Mouse (Mus musculus): ENCODE data around the gene Uqcr10. TPM values are rescaled to one million over a fixed set of nuclear protein-coding genes. Genes with fewer than 3 reads are reported as not detected.

The Uqcr10 gene
- polyA plus RNA-seq, 1 experiment from 2014 or later: 842 TPM

DNA sequence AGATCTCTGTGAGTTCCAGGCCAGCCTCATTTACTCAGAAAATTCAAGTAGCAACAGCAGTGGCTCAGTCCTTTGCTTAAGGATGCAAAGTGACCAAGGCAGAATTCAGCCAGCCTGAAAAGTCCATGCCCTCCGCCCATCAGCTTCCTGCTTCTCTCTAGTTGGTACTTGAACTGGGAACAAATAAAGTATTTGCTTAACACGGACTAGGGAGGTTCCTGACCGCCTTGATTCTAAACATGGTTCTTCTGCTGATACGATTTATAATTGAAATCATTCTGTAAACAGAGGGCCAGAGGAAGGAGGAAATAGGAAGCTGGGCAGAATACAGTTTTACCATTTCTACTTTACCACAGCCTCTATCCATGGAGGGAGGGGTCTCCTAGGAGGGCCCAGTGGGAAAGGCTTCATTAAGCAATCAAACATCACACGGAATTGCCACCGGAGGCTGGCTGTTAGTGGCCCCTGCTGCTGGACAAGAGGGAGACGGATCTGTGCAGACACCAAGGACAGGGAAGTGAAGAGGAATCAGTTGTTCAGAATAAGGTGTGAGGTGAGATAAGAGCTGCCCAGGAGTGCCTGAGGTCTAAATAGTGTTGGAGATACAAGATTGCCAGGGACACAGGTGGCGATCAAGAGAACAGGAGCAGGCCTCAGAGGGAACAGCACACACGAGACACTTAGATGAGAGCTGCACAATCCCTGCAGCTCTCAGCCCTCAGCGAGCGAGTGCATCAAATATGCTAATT is 15.3 kb downstream of the Uqcr10 start:
- ChIA-PET CTCF (interaction anchor here (1.2 kb wide), 1 partner anchor 9 kb away, joined by 4 read pairs; no protein-coding TSS in a partner anchor), POLR2A (interaction anchor here (0.6 to 1.0 kb wide), 2 partner anchors 10 to 108 kb away, joined by 3 read pairs; no protein-coding TSS in a partner anchor)
- no peak for TF ChIP-seq CTCF (IDR thresholded peaks at IDR 0.05)
- DNase-seq (ENCODE audit: low read depth, low spot score) (no peak), ATAC-seq (no peak)
- in situ Hi-C loops (cut with MboI; ENCODE audit: low pct_unique_long_range_greater_than_20kb): no loop called here
- H3K27me3 ChIP-seq: no peaks in the 10 kb centered on the region

DNA sequence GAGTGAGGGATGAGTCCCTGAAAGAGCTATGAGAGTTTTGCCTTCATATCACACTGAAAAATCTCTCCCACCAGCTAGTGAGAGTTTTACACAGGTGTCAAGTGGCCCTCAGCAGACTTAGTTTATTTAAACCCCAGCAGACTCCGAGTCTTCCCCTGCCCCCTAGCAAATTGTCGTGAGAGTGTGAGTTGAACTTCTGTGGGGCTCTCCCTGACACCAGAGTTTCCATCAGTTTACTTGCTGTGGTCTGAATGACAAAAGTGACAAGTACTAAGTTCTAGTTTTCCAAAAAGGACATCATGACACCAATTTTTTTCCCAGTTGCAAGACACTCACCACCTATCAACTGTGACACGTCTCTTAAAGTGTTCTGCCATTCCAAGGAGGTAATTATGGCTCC is 16.3 kb downstream of the Uqcr10 start:
- no peak for ATAC-seq
- no peaks in the 10 kb centered on the region for H3K27me3 ChIP-seq
- in situ Hi-C loops (cut with MboI; ENCODE audit: low pct_unique_long_range_greater_than_20kb): no loop called here
- DNase-seq (ENCODE audit: low read depth, low spot score): no peak
- TF ChIP-seq CTCF (IDR thresholded peaks at IDR 0.05): no peak
- POLR2A ChIA-PET: no interaction called here
- CTCF ChIA-PET: no interaction called here

- POLR2A ChIA-PET: no interaction called here
- no peaks in the 10 kb centered on the region for H3K27me3 ChIP-seq
- in situ Hi-C loops (cut with MboI; ENCODE audit: low pct_unique_long_range_greater_than_20kb): no loop called here
These were observed 17.1 kb downstream of the Uqcr10 start for GRCm38 (mm10) chr11:4687027-4687426.

DNA sequence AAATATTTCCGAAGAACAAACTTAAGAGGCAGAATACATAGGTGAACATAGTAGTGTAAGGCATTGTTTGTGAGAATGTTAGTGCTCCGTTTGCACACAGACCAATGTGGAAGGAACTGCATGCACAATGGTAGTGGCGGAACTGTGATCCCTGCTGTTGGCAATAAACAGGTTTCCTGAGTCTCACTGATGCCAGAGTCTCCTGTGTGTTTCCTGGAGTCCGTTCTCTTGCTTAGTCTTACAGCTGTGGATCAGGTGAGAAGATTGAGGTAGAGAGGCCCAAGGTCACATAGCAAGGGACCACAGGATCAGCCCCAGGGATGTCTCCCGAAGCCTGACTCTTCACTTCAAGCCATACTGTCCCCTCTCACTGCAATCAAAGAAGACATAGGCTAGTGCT is 18.6 kb downstream of the Uqcr10 start:
- ATAC-seq (no peak), DNase-seq (ENCODE audit: low read depth, low spot score) (no peak)
- no peaks in the 10 kb centered on the region for H3K27me3 ChIP-seq
- ChIA-PET CTCF (no interaction called here), POLR2A (interaction anchor here (1.1 kb wide), 1 partner anchor 13 kb away, joined by 3 read pairs; no protein-coding TSS in a partner anchor)
- in situ Hi-C loops (cut with MboI; ENCODE audit: low pct_unique_long_range_greater_than_20kb): no loop called here
- TF ChIP-seq CTCF (IDR thresholded peaks at IDR 0.05): no peak

More at GRCm38 (mm10) chr11:4687027-4687426, 17.1 kb downstream of the Uqcr10 start:
- DNase-seq (ENCODE audit: low read depth, low spot score) (no peak), ATAC-seq (no peak)
- no peak for TF ChIP-seq CTCF (IDR thresholded peaks at IDR 0.05)
- CTCF ChIA-PET: no interaction called here

GRCm38 (mm10) chr11:4685071-4685470 is 19.1 kb downstream of the Uqcr10 start:
- ChIA-PET CTCF (interaction anchor here (1.5 kb wide), 1 partner anchor 12 kb away, joined by 4 read pairs; no protein-coding TSS in a partner anchor), POLR2A (interaction anchor here (0.6 to 1.1 kb wide), 2 partner anchors 14 to 168 kb away, joined by 3 to 6 read pairs; no protein-coding TSS in a partner anchor)
- no peaks in the 10 kb centered on the region for H3K27me3 ChIP-seq
- TF ChIP-seq CTCF (IDR thresholded peaks at IDR 0.05): no peak
- no peak for ATAC-seq
- in situ Hi-C loops (cut with MboI; ENCODE audit: low pct_unique_long_range_greater_than_20kb): no loop called here
- no peak for DNase-seq (ENCODE audit: low read depth, low spot score)

DNA sequence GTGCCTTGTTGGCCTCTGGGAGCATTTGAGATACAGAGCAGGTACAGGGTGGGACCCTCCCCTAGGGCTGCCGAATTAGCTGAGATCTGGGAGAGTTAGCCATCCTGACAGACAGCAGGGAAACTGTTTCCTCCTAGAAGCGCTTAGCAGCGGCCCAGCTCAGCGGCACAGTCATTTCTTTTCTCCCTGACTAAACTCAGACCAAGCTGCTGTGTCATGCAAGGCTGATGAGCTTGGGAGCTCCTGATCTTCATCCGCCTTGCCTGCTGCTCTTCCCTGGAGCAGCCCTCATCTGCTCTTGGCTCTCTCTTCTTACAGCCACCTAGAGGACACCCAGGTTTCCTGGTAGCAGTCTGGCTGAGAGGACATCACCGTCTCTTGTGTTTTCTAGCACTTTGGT is 20.0 kb downstream of the Uqcr10 start:
- ChIA-PET POLR2A (interaction anchor here (0.6 kb wide), 1 partner anchor 167 kb away, joined by 6 read pairs; no protein-coding TSS in a partner anchor), CTCF (interaction anchor here (0.8 to 1.5 kb wide), 2 partner anchors 13 to 182 kb away, joined by 3 to 4 read pairs; no protein-coding TSS in a partner anchor)
- no peaks in the 10 kb centered on the region for H3K27me3 ChIP-seq
- TF ChIP-seq CTCF (IDR thresholded peaks at IDR 0.05): no peak
- in situ Hi-C loops (cut with MboI; ENCODE audit: low pct_unique_long_range_greater_than_20kb): no loop called here
- ATAC-seq: no peak
- DNase-seq (ENCODE audit: low read depth, low spot score): no peak

GRCm38 (mm10) chr11:4683516-4683915 is 20.6 kb downstream of the Uqcr10 start:
- ATAC-seq (no peak), DNase-seq (ENCODE audit: low read depth, low spot score) (no peak)
- ChIA-PET POLR2A (no interaction called here), CTCF (interaction anchor here (0.8 to 1.5 kb wide), 2 partner anchors 14 to 182 kb away, joined by 3 to 4 read pairs; no protein-coding TSS in a partner anchor)
- no peak for TF ChIP-seq CTCF (IDR thresholded peaks at IDR 0.05)
- no peaks in the 10 kb centered on the region for H3K27me3 ChIP-seq
- in situ Hi-C loops (cut with MboI; ENCODE audit: low pct_unique_long_range_greater_than_20kb): no loop called here

DNA sequence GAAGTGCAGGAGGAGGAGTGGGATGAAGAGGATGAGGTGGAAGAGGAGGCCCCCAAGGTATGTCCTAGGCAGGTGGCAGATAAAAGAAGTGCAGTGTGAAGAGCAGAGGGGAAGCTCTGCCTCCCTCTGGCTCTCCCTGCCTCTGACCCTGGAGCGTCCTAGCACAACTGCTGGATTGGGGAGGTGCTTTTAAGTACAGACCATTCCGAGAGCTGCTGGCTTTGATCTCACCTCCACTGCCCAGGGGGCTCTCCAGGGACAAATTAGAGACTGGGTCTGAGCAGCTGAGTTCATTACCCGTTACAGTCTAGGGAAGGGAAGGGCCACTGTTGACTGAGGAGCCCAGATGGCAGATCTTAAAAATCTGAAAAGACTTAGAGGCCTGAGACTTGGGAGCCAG is 24.0 kb downstream of the Uqcr10 start:
- no peak for TF ChIP-seq CTCF (IDR thresholded peaks at IDR 0.05)
- no peak for ATAC-seq
- ChIA-PET CTCF (no interaction called here), POLR2A (no interaction called here)
- in situ Hi-C loops (cut with MboI; ENCODE audit: low pct_unique_long_range_greater_than_20kb): no loop called here
- no peak for DNase-seq (ENCODE audit: low read depth, low spot score)
- no peaks in the 10 kb centered on the region for H3K27me3 ChIP-seq

DNA sequence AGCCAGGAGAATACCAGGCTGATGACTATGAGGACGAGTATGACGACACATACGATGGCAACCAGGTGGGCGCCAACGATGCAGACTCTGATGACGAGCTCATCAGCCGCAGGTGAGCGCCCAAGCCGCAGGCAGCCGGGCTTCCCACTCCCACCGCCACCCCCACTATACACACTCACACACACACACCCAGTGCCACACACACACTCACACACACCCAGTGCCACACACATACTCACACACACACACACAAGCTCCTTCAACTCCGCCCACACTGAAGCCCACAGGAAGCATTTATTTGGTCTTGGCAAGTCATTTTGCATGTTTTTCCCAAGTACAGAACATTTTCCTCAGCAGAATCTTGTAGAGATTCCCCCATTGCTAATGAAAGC is 24.7 kb downstream of the Uqcr10 start:
- ChIA-PET CTCF (no interaction called here), POLR2A (interaction anchor here (0.7 kb wide), 1 partner anchor 9 kb away, joined by 3 read pairs; no protein-coding TSS in a partner anchor)
- in situ Hi-C loops (cut with MboI; ENCODE audit: low pct_unique_long_range_greater_than_20kb): no loop called here
- ATAC-seq (no peak), DNase-seq (ENCODE audit: low read depth, low spot score) (no peak)
- no peak for TF ChIP-seq CTCF (IDR thresholded peaks at IDR 0.05)
- no peaks in the 10 kb centered on the region for H3K27me3 ChIP-seq

- no peaks in the 10 kb centered on the region for H3K27me3 ChIP-seq
- ChIA-PET POLR2A (interaction anchor here (0.7 kb wide), 1 partner anchor 10 kb away, joined by 3 read pairs; no protein-coding TSS in a partner anchor), CTCF (no interaction called here)
- no peak for TF ChIP-seq CTCF (IDR thresholded peaks at IDR 0.05)
- ATAC-seq: no peak
- in situ Hi-C loops (cut with MboI; ENCODE audit: low pct_unique_long_range_greater_than_20kb): no loop called here
- DNase-seq (ENCODE audit: low read depth, low spot score): no peak
These were observed 25.3 kb downstream of the Uqcr10 start for GRCm38 (mm10) chr11:4678700-4679440.

Measured in Patski (cell line).